Mouse (Mus musculus): ENCODE data around the gene Eif4g3. TPM values are rescaled to one million over a fixed set of nuclear protein-coding genes. Genes with fewer than 3 reads are reported as not detected.

Eif4g3 gene
- polyA plus RNA-seq, 1 experiment from 2014 or later = 61.6 TPM

GRCm38 (mm10) chr4:138164860-138165259 lies 172.0 kb downstream of the Eif4g3 start:
- no peak overlapping the region for H3K4me3 ChIP-seq
- 94% methylated on average over 2 of the region's 2 CpGs for WGBS
- peaks cover 66% of the 10 kb centered on the region for H3K36me3 ChIP-seq
- no peak overlapping the region for H3K4me2 ChIP-seq (replicated peaks)
- H3K9ac ChIP-seq = no peak overlapping the region
- ATAC-seq (ENCODE audit: low FRiP score) = no peak
- H3K4me1 ChIP-seq = peaks cover 14% of the 10 kb centered on the region
- no peaks in the 10 kb centered on the region for H3K9me3 ChIP-seq (replicated peaks)
- no peaks in the 10 kb centered on the region for H3K27me3 ChIP-seq
- H3K27ac ChIP-seq = no peak overlapping the region

GRCm38 (mm10) chr4:138166519-138166918 lies 173.7 kb downstream of the Eif4g3 start:
- Histone ChIP-seq H3K9ac (no peak overlapping the region), H3K27ac (no peak overlapping the region), H3K36me3 (peaks cover 72% of the 10 kb centered on the region), H3K27me3 (no peaks in the 10 kb centered on the region), H3K4me3 (no peak overlapping the region), H3K4me2 (replicated peaks) (no peak overlapping the region), H3K9me3 (replicated peaks) (no peaks in the 10 kb centered on the region), H3K4me1 (peaks cover 14% of the 10 kb centered on the region)
- no peak for ATAC-seq (ENCODE audit: low FRiP score)
- 97% methylated on average over 10 of the region's 10 CpGs for WGBS

GRCm38 (mm10) chr4:138168162-138168561 lies 175.3 kb downstream of the Eif4g3 start:
- H3K9ac ChIP-seq = no peak overlapping the region
- no peak overlapping the region for H3K4me3 ChIP-seq
- H3K27me3 ChIP-seq = no peaks in the 10 kb centered on the region
- H3K4me2 ChIP-seq (replicated peaks) = no peak overlapping the region
- no peak overlapping the region for H3K27ac ChIP-seq
- ATAC-seq (ENCODE audit: low FRiP score) = no peak
- no peaks in the 10 kb centered on the region for H3K9me3 ChIP-seq (replicated peaks)
- WGBS = 82% methylated on average over 3 of the region's 3 CpGs
- peaks cover 84% of the 10 kb centered on the region for H3K36me3 ChIP-seq
- peaks cover 12% of the 10 kb centered on the region for H3K4me1 ChIP-seq

- 97% methylated on average over 4 of the region's 4 CpGs for WGBS
Observed at GRCm38 (mm10) chr4:138169420-138169819, 176.6 kb downstream of the Eif4g3 start.

GRCm38 (mm10) chr4:138172686-138173085 lies 179.9 kb downstream of the Eif4g3 start:
- no peaks in the 10 kb centered on the region for H3K27me3 ChIP-seq
- no peaks in the 10 kb centered on the region for H3K9me3 ChIP-seq (replicated peaks)
- no peaks in the 10 kb centered on the region for H3K4me1 ChIP-seq
- no peak overlapping the region for H3K27ac ChIP-seq
- no peak overlapping the region for H3K9ac ChIP-seq
- WGBS = 87% methylated on average over 4 of the region's 4 CpGs
- no peak overlapping the region for H3K4me3 ChIP-seq
- H3K36me3 ChIP-seq = peaks cover 94% of the 10 kb centered on the region
- no peak for ATAC-seq (ENCODE audit: low FRiP score)
- no peak overlapping the region for H3K4me2 ChIP-seq (replicated peaks)

More at GRCm38 (mm10) chr4:138169420-138169819, 176.6 kb downstream of the Eif4g3 start:
- no peak for ATAC-seq (ENCODE audit: low FRiP score)
- no peaks in the 10 kb centered on the region for H3K9me3 ChIP-seq (replicated peaks)
- no peak overlapping the region; the same call in 1 of the 2 replicates for H3K27ac ChIP-seq
- no peaks in the 10 kb centered on the region for H3K27me3 ChIP-seq
- no peak overlapping the region for H3K9ac ChIP-seq
- H3K4me2 ChIP-seq (replicated peaks) = no peak overlapping the region
- no peaks in the 10 kb centered on the region for H3K4me1 ChIP-seq
- peaks cover 86% of the 10 kb centered on the region for H3K36me3 ChIP-seq
- H3K4me3 ChIP-seq = no peak overlapping the region

- Histone ChIP-seq H3K36me3 (peaks cover 89% of the 10 kb centered on the region), H3K4me2 (replicated peaks) (no peak overlapping the region), H3K4me3 (no peak overlapping the region), H3K9me3 (replicated peaks) (no peaks in the 10 kb centered on the region), H3K27me3 (no peaks in the 10 kb centered on the region), H3K27ac (no peak overlapping the region), H3K4me1 (no peaks in the 10 kb centered on the region), H3K9ac (no peak overlapping the region)
- no peak for ATAC-seq (ENCODE audit: low FRiP score)
- 100% methylated on average over 5 of the region's 5 CpGs for WGBS
Observed at GRCm38 (mm10) chr4:138179391-138179790, 186.6 kb downstream of the Eif4g3 start.

- Histone ChIP-seq H3K9me3 (replicated peaks) (no peaks in the 10 kb centered on the region), H3K36me3 (peaks cover 89% of the 10 kb centered on the region), H3K9ac (no peak overlapping the region), H3K27me3 (no peaks in the 10 kb centered on the region), H3K4me1 (no peaks in the 10 kb centered on the region), H3K4me2 (replicated peaks) (no peak overlapping the region), H3K27ac (no peak overlapping the region), H3K4me3 (no peak overlapping the region)
- ATAC-seq (ENCODE audit: low FRiP score) = no peak
- 92% methylated on average over 4 of the region's 4 CpGs for WGBS
Observed at GRCm38 (mm10) chr4:138180719-138181118, 187.9 kb downstream of the Eif4g3 start.

- 94% methylated on average over 5 of the region's 5 CpGs for WGBS
- Histone ChIP-seq H3K4me2 (replicated peaks) (no peak overlapping the region), H3K4me3 (no peak overlapping the region), H3K9ac (no peak overlapping the region), H3K9me3 (replicated peaks) (no peaks in the 10 kb centered on the region), H3K4me1 (no peaks in the 10 kb centered on the region), H3K27ac (no peak overlapping the region), H3K36me3 (peaks cover 85% of the 10 kb centered on the region), H3K27me3 (no peaks in the 10 kb centered on the region)
- ATAC-seq (ENCODE audit: low FRiP score) = no peak
Observed at GRCm38 (mm10) chr4:138184056-138184455, 191.2 kb downstream of the Eif4g3 start.

- Histone ChIP-seq H3K9ac (no peak overlapping the region), H3K4me3 (no peak overlapping the region), H3K27me3 (no peaks in the 10 kb centered on the region), H3K4me2 (replicated peaks) (no peak overlapping the region), H3K4me1 (no peaks in the 10 kb centered on the region), H3K36me3 (peaks cover 89% of the 10 kb centered on the region), H3K27ac (no peak overlapping the region), H3K9me3 (replicated peaks) (no peaks in the 10 kb centered on the region)
- no peak for ATAC-seq (ENCODE audit: low FRiP score)
- WGBS = 91% methylated on average over 5 of the region's 5 CpGs
Observed at GRCm38 (mm10) chr4:138184573-138184981, 191.8 kb downstream of the Eif4g3 start.

- Histone ChIP-seq H3K9ac (no peak overlapping the region), H3K36me3 (peaks cover 89% of the 10 kb centered on the region), H3K27me3 (no peaks in the 10 kb centered on the region), H3K4me2 (replicated peaks) (no peak overlapping the region), H3K27ac (no peak overlapping the region), H3K4me3 (no peak overlapping the region), H3K9me3 (replicated peaks) (no peaks in the 10 kb centered on the region), H3K4me1 (no peaks in the 10 kb centered on the region)
- 95% methylated on average over 7 of the region's 7 CpGs for WGBS
- ATAC-seq (ENCODE audit: low FRiP score) = no peak
Observed at GRCm38 (mm10) chr4:138185961-138186360, 193.1 kb downstream of the Eif4g3 start.

GRCm38 (mm10) chr4:138187995-138188394 lies 195.2 kb downstream of the Eif4g3 start:
- no peak overlapping the region for H3K27ac ChIP-seq
- H3K36me3 ChIP-seq = peaks cover 91% of the 10 kb centered on the region
- no peak for ATAC-seq (ENCODE audit: low FRiP score)
- 93% methylated on average over 7 of the region's 7 CpGs for WGBS
- H3K4me2 ChIP-seq (replicated peaks) = no peak overlapping the region
- no peak overlapping the region for H3K4me3 ChIP-seq
- H3K9ac ChIP-seq = no peak overlapping the region
- no peaks in the 10 kb centered on the region for H3K4me1 ChIP-seq
- no peaks in the 10 kb centered on the region for H3K27me3 ChIP-seq
- no peaks in the 10 kb centered on the region for H3K9me3 ChIP-seq (replicated peaks)

- WGBS = 92% methylated on average over 5 of the region's 5 CpGs
Observed at GRCm38 (mm10) chr4:138192561-138192960, 199.7 kb downstream of the Eif4g3 start.

GRCm38 (mm10) chr4:138200769-138201168 lies 207.9 kb downstream of the Eif4g3 start:
- 92% methylated on average over 3 of the region's 3 CpGs for WGBS
- no peaks in the 10 kb centered on the region for H3K4me1 ChIP-seq
- H3K9me3 ChIP-seq (replicated peaks) = no peaks in the 10 kb centered on the region
- no peak overlapping the region for H3K4me2 ChIP-seq (replicated peaks)
- H3K4me3 ChIP-seq = no peak overlapping the region
- H3K27me3 ChIP-seq = no peaks in the 10 kb centered on the region
- H3K27ac ChIP-seq = no peak overlapping the region
- H3K36me3 ChIP-seq = peaks cover 90% of the 10 kb centered on the region
- no peak overlapping the region for H3K9ac ChIP-seq
- no peak for ATAC-seq (ENCODE audit: low FRiP score)

More at GRCm38 (mm10) chr4:138192561-138192960, 199.7 kb downstream of the Eif4g3 start:
- Histone ChIP-seq H3K4me2 (replicated peaks) (no peak overlapping the region), H3K4me3 (no peak overlapping the region), H3K9ac (no peak overlapping the region), H3K9me3 (replicated peaks) (no peaks in the 10 kb centered on the region), H3K4me1 (no peaks in the 10 kb centered on the region), H3K27me3 (no peaks in the 10 kb centered on the region), H3K27ac (no peak overlapping the region), H3K36me3 (peaks cover 93% of the 10 kb centered on the region)
- no peak for ATAC-seq (ENCODE audit: low FRiP score)

Data from hindbrain, embryonic 12.5 days (tissue).